Mouse (Mus musculus): Measurements from ENCODE around the gene Nae1.

Gene Nae1

DNA sequence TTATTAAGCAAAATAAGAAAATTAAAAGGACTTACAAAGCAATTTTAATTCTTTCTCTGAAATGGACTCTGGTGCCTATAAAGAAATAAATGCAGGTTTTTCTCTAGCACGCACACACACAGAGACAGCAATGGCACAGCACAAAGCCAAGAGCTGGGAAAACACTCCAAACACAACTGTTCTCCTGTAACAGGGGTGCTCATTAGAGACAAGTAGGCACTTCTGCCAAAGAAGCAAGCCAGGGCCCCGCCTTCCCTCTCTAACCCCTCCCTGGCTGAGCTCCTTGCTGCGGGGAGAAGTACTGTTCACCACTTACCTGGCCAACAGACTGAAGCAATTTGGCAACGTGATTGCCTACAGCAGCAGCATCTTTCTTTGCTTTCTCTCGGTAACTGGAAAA, 16.6 kb downstream of the Nae1 start:
- DNase-seq, result no peak

DNA sequence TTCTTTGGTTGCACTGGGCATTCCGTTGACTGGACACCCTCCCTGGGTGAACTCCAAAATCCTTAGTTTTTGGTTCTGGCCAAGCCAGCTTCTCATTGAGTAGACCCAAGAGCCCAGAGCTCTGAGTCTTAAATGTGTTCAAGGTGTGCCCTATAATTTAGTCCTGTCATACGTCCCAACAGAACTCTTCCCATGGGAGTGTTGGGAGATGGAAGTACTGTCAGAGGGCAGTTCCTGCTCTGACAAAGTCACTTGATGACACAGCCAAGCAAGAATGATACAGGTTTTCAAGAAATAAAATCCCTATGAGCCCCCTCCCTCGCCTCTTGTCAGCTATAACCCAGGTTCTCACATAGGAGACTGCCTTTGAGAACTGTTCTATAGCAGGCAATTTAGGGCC, 24.3 kb downstream of the Nae1 start:
- no peak for DNase-seq

DNA sequence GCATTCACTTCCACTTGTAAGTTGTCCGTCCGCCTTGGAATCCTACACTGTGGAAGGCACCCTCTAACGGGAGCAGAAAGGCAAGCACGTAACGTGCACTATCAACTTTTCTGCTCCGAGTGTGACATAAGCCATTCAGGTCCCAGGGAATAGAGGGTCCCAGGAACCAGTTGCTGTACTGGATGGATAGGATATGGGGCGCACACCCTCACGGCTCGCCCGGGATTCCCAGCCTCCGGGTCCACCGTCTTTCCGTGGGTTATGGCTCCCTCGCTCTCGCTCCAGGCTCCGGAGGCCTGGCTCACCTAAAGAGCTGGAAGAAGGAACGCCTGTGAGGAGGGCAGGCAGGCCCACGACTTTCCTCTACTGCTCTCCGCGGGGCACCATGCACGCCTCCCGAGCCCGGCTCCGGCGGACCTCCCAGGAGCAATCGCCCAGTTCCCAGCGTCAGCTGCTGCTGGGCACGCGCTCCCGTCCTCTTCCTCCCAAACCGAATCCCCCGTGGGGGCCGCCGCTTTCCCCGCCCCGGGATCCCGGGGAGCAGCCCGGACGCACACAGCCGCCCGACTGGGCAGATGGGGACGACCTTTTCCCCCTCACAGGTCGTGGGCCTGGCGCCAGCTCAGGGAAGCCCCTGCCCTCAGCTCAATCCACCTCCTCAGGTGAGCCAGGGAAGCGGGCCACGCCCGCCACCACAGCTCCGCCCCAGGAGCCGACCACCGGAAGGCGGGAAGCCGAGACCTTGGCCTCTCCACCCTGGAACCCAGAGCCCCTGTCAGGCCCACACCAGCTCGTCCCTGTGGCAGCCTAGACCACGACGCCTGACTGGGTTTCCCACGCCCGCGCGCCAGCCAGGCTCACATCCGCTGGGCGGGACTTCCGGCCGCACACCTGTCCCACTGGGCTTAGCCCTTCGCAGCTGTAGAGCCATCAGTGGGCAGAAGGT, 25.1 kb downstream of the Nae1 start, which contains the start of gene Terb1:
Terb1 (minus strand) TSS at position 850 of the 946 bp plus-strand sequence.
- DNase-seq, result peak; percentile 21 to 25

DNA sequence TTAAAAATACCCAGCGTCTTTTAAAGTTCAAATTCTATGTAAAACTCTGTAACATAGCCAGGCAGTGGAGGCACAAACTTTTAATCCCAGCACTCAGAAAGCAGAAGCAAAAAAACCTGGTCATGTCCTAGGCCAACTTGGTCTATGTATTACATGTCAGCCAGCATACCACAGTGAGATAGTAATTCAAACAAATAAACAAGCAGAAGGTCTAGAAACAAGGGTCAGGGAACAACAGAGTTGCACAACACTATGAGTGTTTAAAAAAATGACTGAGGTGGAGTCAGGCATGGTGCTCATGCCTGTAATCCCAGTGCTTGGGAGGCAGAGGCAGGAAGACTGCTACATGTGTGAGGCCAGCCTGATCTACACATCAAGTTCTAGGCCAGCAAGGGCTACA, 55.3 kb downstream of the Nae1 start:
- DNase-seq, result no peak

DNA sequence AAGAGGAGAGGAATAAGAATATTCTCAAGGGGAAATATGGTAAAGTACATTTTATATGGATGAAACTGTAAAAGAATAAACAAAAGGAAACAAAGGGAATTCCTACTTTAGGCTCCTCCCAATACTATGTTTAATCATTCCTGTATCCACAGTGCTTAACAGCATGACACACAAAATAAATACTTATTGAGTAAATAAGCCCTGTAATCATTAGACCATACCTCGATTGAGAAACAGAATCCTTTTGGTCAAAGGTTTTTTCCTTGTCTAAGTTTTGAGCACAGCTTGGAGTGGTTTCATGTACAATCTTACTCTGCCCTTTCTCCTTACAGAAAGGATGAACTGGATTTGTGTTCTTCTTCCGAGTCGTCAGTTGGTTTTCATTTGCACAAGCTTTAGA, 62.0 kb downstream of the Nae1 start:
- no peak for DNase-seq

DNA sequence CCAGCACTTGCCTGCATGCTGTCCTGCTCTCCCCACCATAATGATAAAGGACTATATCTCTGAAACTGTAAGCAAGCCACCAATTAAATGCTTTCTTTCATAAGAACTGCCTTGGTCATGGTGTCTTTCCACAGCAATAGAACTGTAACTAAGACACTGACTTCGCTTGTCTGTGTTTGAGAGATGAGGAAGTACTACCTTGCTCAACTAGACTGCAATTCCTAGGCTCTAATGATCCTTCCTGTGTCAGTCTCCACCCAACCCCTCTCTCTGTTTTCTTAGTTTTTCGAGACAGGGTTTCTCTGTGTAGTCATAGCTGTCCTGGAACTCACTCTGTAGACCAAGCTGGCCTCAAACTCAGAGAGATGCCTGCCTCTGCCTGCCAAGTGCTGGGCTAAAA, 67.0 kb downstream of the Nae1 start:
- no peak for DNase-seq
